Mouse (Mus musculus) macrophage (primary cell): ENCODE data around the gene B3galt4. TPM values are rescaled to one million over a fixed set of nuclear protein-coding genes. Genes with fewer than 3 reads are reported as not detected.

Experiments
- H3K27ac ChIP-seq: fragments of 350-480 bp; formaldehyde crosslinking; 2 replicates; pipeline ENCODE4 v1.9.0; 2021
- H3K36me3 ChIP-seq: fragments of 350-480 bp; formaldehyde crosslinking; 2 replicates; pipeline ENCODE4 v1.9.0; 2021; ENCODE audit errors: inconsistent target
- H3K4me3 ChIP-seq: fragments of 350-480 bp; formaldehyde crosslinking; 2 replicates; pipeline ENCODE4 v1.9.0; 2021; ENCODE audit errors: inconsistent target
- H3K79me2 ChIP-seq: fragments of 350-480 bp; formaldehyde crosslinking; 2 replicates; pipeline ENCODE4 v1.9.0; 2021; ENCODE audit errors: inconsistent target
- WGBS: methylation state at CpG from one replicate; pipeline ENCODE4 v1.1.7; 2026; ENCODE audit warnings: inconsistent platforms; ENCODE audit not compliant: missing documents; 5-methylcytosine and 5-hydroxymethylcytosine counted together
- polyA plus RNA-seq: library from polyadenylated mRNA; stranded (reverse); fragments of 250-400 nt; gene quantifications from 3 replicates; pipeline ENCODE4 v1.2.4, GENCODE M21; 2018; ENCODE audit warnings: inconsistent platforms

The B3galt4 gene
- polyA plus RNA-seq, 1 experiment from 2014 or later, result 4.0 TPM

- WGBS, result 72% methylated on average over 6 of the region's 6 CpGs
- Histone ChIP-seq H3K4me3 (no peak overlapping the region), H3K27ac (peak overlapping the region; percentile 89), H3K36me3 (peaks cover 11% of the 10 kb centered on the region), H3K79me2 (peaks cover 20% of the 10 kb centered on the region; the same call in 1 of the 2 replicates)
Measured at GRCm38 (mm10) chr17:33979512-33980050, 28.3 kb upstream of the B3galt4 start.

GRCm38 (mm10) chr17:33978631-33979031 lies 27.3 kb upstream of the B3galt4 start:
- Histone ChIP-seq H3K79me2 (peaks cover 20% of the 10 kb centered on the region; the same call in 1 of the 2 replicates), H3K27ac (peak overlapping the region; percentile 89), H3K36me3 (peaks cover 17% of the 10 kb centered on the region), H3K4me3 (peak overlapping the region; percentile 68)
- 1% methylated on average over 17 of the region's 17 CpGs for WGBS

- 7% methylated on average over 56 of the region's 57 CpGs for WGBS
- peaks cover 17% of the 10 kb centered on the region for H3K36me3 ChIP-seq
- H3K79me2 ChIP-seq, result peaks cover 20% of the 10 kb centered on the region; the same call in 1 of the 2 replicates
- peak overlapping the region; percentile 89 for H3K27ac ChIP-seq
- peak overlapping the region; percentile 68 for H3K4me3 ChIP-seq
Measured at GRCm38 (mm10) chr17:33977861-33978557, 26.7 kb upstream of the B3galt4 start.

- peaks cover 20% of the 10 kb centered on the region; the same call in 1 of the 2 replicates for H3K79me2 ChIP-seq
- no peak overlapping the region for H3K4me3 ChIP-seq
- H3K27ac ChIP-seq, result no peak overlapping the region
- 78% methylated on average over 3 of the region's 3 CpGs for WGBS
- peaks cover 17% of the 10 kb centered on the region for H3K36me3 ChIP-seq
Measured at GRCm38 (mm10) chr17:33973572-33973971, 22.3 kb upstream of the B3galt4 start.

- Histone ChIP-seq H3K4me3 (no peak overlapping the region), H3K36me3 (peaks cover 17% of the 10 kb centered on the region), H3K79me2 (peaks cover 13% of the 10 kb centered on the region; the same call in 1 of the 2 replicates), H3K27ac (no peak overlapping the region)
- 33% methylated on average over 1 of the region's 1 CpGs for WGBS
Measured at GRCm38 (mm10) chr17:33972691-33973090, 21.4 kb upstream of the B3galt4 start.

- 86% methylated on average over 4 of the region's 4 CpGs for WGBS
- no peak overlapping the region for H3K4me3 ChIP-seq
- no peak overlapping the region for H3K27ac ChIP-seq
- no peaks in the 10 kb centered on the region for H3K79me2 ChIP-seq
- peaks cover 18% of the 10 kb centered on the region for H3K36me3 ChIP-seq
Measured at GRCm38 (mm10) chr17:33969394-33969793, 18.1 kb upstream of the B3galt4 start.

GRCm38 (mm10) chr17:33968927-33969326 lies 17.6 kb upstream of the B3galt4 start:
- no peak overlapping the region for H3K4me3 ChIP-seq
- H3K27ac ChIP-seq, result no peak overlapping the region
- no peaks in the 10 kb centered on the region for H3K79me2 ChIP-seq
- peaks cover 14% of the 10 kb centered on the region; the same call in 1 of the 2 replicates for H3K36me3 ChIP-seq
- WGBS, result 40% methylated on average over 5 of the region's 5 CpGs

GRCm38 (mm10) chr17:33968489-33968888 lies 17.2 kb upstream of the B3galt4 start:
- Histone ChIP-seq H3K4me3 (no peak overlapping the region), H3K27ac (no peak overlapping the region), H3K36me3 (peaks cover 15% of the 10 kb centered on the region; the same call in 1 of the 2 replicates), H3K79me2 (no peaks in the 10 kb centered on the region)
- 2% methylated on average over 9 of the region's 9 CpGs for WGBS

GRCm38 (mm10) chr17:33965846-33966550 lies 14.7 kb upstream of the B3galt4 start:
- H3K27ac ChIP-seq, result no peak overlapping the region
- 95% methylated on average over 16 of the region's 16 CpGs for WGBS
- peaks cover 39% of the 10 kb centered on the region for H3K36me3 ChIP-seq
- H3K79me2 ChIP-seq, result no peaks in the 10 kb centered on the region
- no peak overlapping the region for H3K4me3 ChIP-seq

- peaks cover 47% of the 10 kb centered on the region for H3K36me3 ChIP-seq
- WGBS, result 88% methylated on average over 13 of the region's 17 CpGs
- H3K4me3 ChIP-seq, result no peak overlapping the region
- H3K79me2 ChIP-seq, result no peaks in the 10 kb centered on the region
- H3K27ac ChIP-seq, result no peak overlapping the region
Measured at GRCm38 (mm10) chr17:33965082-33965845, 14.0 kb upstream of the B3galt4 start.

GRCm38 (mm10) chr17:33962876-33963275 lies 11.6 kb upstream of the B3galt4 start:
- H3K36me3 ChIP-seq, result peaks cover 65% of the 10 kb centered on the region
- peaks cover 3% of the 10 kb centered on the region; the same call in 1 of the 2 replicates for H3K79me2 ChIP-seq
- H3K27ac ChIP-seq, result no peak overlapping the region
- 93% methylated on average over 7 of the region's 7 CpGs for WGBS
- no peak overlapping the region for H3K4me3 ChIP-seq

- no peak overlapping the region for H3K27ac ChIP-seq
- peaks cover 24% of the 10 kb centered on the region for H3K79me2 ChIP-seq
- WGBS, result 96% methylated on average over 15 of the region's 15 CpGs
- no peak overlapping the region for H3K4me3 ChIP-seq
- H3K36me3 ChIP-seq, result peaks cover 53% of the 10 kb centered on the region
Measured at GRCm38 (mm10) chr17:33959948-33960347, 8.7 kb upstream of the B3galt4 start.

GRCm38 (mm10) chr17:33959135-33959534 lies 7.8 kb upstream of the B3galt4 start:
- Histone ChIP-seq H3K36me3 (peaks cover 52% of the 10 kb centered on the region), H3K79me2 (peaks cover 32% of the 10 kb centered on the region), H3K4me3 (no peak overlapping the region), H3K27ac (no peak overlapping the region)
- 90% methylated on average over 13 of the region's 13 CpGs for WGBS

GRCm38 (mm10) chr17:33958451-33958850 lies 7.2 kb upstream of the B3galt4 start:
- Histone ChIP-seq H3K4me3 (no peak overlapping the region), H3K79me2 (peaks cover 39% of the 10 kb centered on the region), H3K36me3 (peaks cover 50% of the 10 kb centered on the region), H3K27ac (no peak overlapping the region)
- 92% methylated on average over 11 of the region's 11 CpGs for whole genome bisulfite sequencing
